Mouse (Mus musculus): ENCODE data around the gene Asb16. TPM values are rescaled to one million over a fixed set of nuclear protein-coding genes. Genes with fewer than 3 reads are reported as not detected.
A peak's percentile ranks its signal among the peaks of the same experiment; 100 is the strongest.

Asb16 gene
- total and polyA plus RNA-seq, 2 experiments from 2014 or later, result 1.4 TPM; not detected in 1

- ATAC-seq, result peak; percentile 57
- TF ChIP-seq CTCF (IDR thresholded peaks at IDR 0.05; ENCODE audit: low read depth), result no peak
- Histone ChIP-seq H3K4me1 (ENCODE audit: insufficient read depth) (peaks cover 11% of the 10 kb centered on the region; the same call in 1 of the 2 replicates), H3K4me2 (ENCODE audit: low read depth) (peak overlapping the region; percentile 79), H3K9ac (peak overlapping the region; percentile 70), H3K36me3 (ENCODE audit: insufficient read depth) (peaks cover 27% of the 10 kb centered on the region), H3K9me3 (ENCODE audit: low read length) (no peaks in the 10 kb centered on the region), H3K27ac (ENCODE audit: low read depth, low read length) (peak overlapping the region; percentile 81), H3K4me3 (ENCODE audit: low read depth, low read length) (peak overlapping the region; percentile 73), H3K27me3 (ENCODE audit: insufficient read depth, low read length) (no peaks in the 10 kb centered on the region)
- WGBS, result 5% methylated on average over 31 of the region's 31 CpGs
- no peak for DNase-seq
Measured at GRCm38 (mm10) chr11:102285095-102285834, 16.7 kb downstream of the Asb16 start.

GRCm38 (mm10) chr11:102287485-102287884 lies 18.9 kb downstream of the Asb16 start:
- DNase-seq, result no peak
- no peak overlapping the region for H3K4me3 ChIP-seq (ENCODE audit: low read depth, low read length)
- TF ChIP-seq CTCF (IDR thresholded peaks at IDR 0.05; ENCODE audit: low read depth), result no peak
- no peak overlapping the region for H3K9ac ChIP-seq
- H3K4me2 ChIP-seq (ENCODE audit: low read depth), result no peak overlapping the region
- ATAC-seq, result no peak
- 85% methylated on average over 8 of the region's 8 CpGs for WGBS
- H3K27me3 ChIP-seq (ENCODE audit: insufficient read depth, low read length), result no peaks in the 10 kb centered on the region
- H3K27ac ChIP-seq (ENCODE audit: low read depth, low read length), result no peak overlapping the region
- no peaks in the 10 kb centered on the region for H3K9me3 ChIP-seq (ENCODE audit: low read length)
- peaks cover 11% of the 10 kb centered on the region; the same call in 1 of the 2 replicates for H3K4me1 ChIP-seq (ENCODE audit: insufficient read depth)
- peaks cover 47% of the 10 kb centered on the region for H3K36me3 ChIP-seq (ENCODE audit: insufficient read depth)

GRCm38 (mm10) chr11:102288027-102288804 lies 19.7 kb downstream of the Asb16 start:
- Histone ChIP-seq H3K9ac (no peak overlapping the region), H3K27me3 (ENCODE audit: insufficient read depth, low read length) (no peaks in the 10 kb centered on the region), H3K36me3 (ENCODE audit: insufficient read depth) (peaks cover 54% of the 10 kb centered on the region), H3K27ac (ENCODE audit: low read depth, low read length) (no peak overlapping the region), H3K4me1 (ENCODE audit: insufficient read depth) (peaks cover 11% of the 10 kb centered on the region; the same call in 1 of the 2 replicates), H3K4me3 (ENCODE audit: low read depth, low read length) (no peak overlapping the region), H3K4me2 (ENCODE audit: low read depth) (no peak overlapping the region), H3K9me3 (ENCODE audit: low read length) (no peaks in the 10 kb centered on the region)
- DNase-seq (no peak), ATAC-seq (no peak)
- WGBS, result 87% methylated on average over 8 of the region's 8 CpGs
- peak; percentile 23; the same call in 1 of the 2 replicates for TF ChIP-seq CTCF (IDR thresholded peaks at IDR 0.05; ENCODE audit: low read depth)

GRCm38 (mm10) chr11:102288913-102289312 lies 20.4 kb downstream of the Asb16 start:
- Histone ChIP-seq H3K4me2 (ENCODE audit: low read depth) (no peak overlapping the region), H3K4me1 (ENCODE audit: insufficient read depth) (peaks cover 11% of the 10 kb centered on the region; the same call in 1 of the 2 replicates), H3K9ac (no peak overlapping the region), H3K36me3 (ENCODE audit: insufficient read depth) (peaks cover 57% of the 10 kb centered on the region), H3K27me3 (ENCODE audit: insufficient read depth, low read length) (no peaks in the 10 kb centered on the region), H3K4me3 (ENCODE audit: low read depth, low read length) (no peak overlapping the region), H3K9me3 (ENCODE audit: low read length) (no peaks in the 10 kb centered on the region), H3K27ac (ENCODE audit: low read depth, low read length) (no peak overlapping the region)
- 76% methylated on average over 2 of the region's 2 CpGs for WGBS
- ATAC-seq (no peak), DNase-seq (no peak)
- no peak for TF ChIP-seq CTCF (IDR thresholded peaks at IDR 0.05; ENCODE audit: low read depth)

GRCm38 (mm10) chr11:102289511-102290100 lies 21.1 kb downstream of the Asb16 start:
- no peak for TF ChIP-seq CTCF (IDR thresholded peaks at IDR 0.05; ENCODE audit: low read depth)
- Histone ChIP-seq H3K27ac (ENCODE audit: low read depth, low read length) (no peak overlapping the region), H3K27me3 (ENCODE audit: insufficient read depth, low read length) (no peaks in the 10 kb centered on the region), H3K36me3 (ENCODE audit: insufficient read depth) (peaks cover 62% of the 10 kb centered on the region), H3K4me2 (ENCODE audit: low read depth) (no peak overlapping the region), H3K9ac (no peak overlapping the region), H3K9me3 (ENCODE audit: low read length) (no peaks in the 10 kb centered on the region), H3K4me1 (ENCODE audit: insufficient read depth) (peaks cover 12% of the 10 kb centered on the region), H3K4me3 (ENCODE audit: low read depth, low read length) (no peak overlapping the region)
- ATAC-seq, result no peak
- DNase-seq, result no peak
- 59% methylated on average over 6 of the region's 6 CpGs for WGBS

- Histone ChIP-seq H3K27ac (ENCODE audit: low read depth, low read length) (no peak overlapping the region), H3K4me3 (ENCODE audit: low read depth, low read length) (no peak overlapping the region), H3K9me3 (ENCODE audit: low read length) (no peaks in the 10 kb centered on the region), H3K27me3 (ENCODE audit: insufficient read depth, low read length) (no peaks in the 10 kb centered on the region), H3K9ac (no peak overlapping the region), H3K36me3 (ENCODE audit: insufficient read depth) (peaks cover 62% of the 10 kb centered on the region), H3K4me1 (ENCODE audit: insufficient read depth) (peaks cover 18% of the 10 kb centered on the region), H3K4me2 (ENCODE audit: low read depth) (no peak overlapping the region)
- DNase-seq (no peak), ATAC-seq (no peak)
- TF ChIP-seq CTCF (IDR thresholded peaks at IDR 0.05; ENCODE audit: low read depth), result no peak
- 87% methylated on average over 4 of the region's 4 CpGs for WGBS
Measured at GRCm38 (mm10) chr11:102290141-102290540, 21.6 kb downstream of the Asb16 start.
